Mouse (Mus musculus): ENCODE measurements around the gene Dner.

The Dner gene

DNA sequence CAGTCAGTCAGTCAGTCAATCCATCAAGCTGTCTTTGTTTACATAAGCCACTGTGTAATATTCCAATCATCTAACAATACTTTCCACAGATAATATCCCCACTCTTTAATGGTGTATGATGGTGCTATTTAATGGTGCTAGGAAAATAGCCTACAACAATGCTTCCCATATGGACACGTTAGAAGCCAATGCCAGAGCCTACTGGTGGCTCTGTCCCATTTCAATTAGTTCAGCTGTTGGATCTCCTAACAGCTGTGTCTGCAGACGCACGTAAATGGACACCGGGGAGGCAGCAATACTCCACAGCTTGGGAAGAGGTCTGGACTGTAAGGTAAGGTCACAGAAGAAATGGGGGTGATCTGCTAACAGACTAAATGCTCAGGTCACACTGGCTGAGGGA is 171.6 kb downstream of the Dner start:
- in situ Hi-C loops (cut with MboI): no loop called here

DNA sequence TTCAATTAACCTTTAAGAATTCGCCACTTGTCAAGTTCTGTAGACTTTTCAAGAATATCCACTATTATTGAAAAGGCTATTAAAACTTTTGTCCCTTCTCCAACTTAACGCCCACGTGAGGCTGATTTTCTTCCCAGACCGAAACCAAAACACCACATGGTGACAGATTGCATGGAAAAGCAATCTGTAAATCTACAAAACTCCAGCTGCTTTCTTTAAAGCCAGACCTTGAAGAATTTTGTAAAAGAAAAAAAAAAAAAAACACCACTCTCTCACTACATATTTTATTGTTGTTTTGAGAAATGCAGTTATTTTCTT is 173.1 kb downstream of the Dner start:
- in situ Hi-C loops (cut with MboI): no loop called here

DNA sequence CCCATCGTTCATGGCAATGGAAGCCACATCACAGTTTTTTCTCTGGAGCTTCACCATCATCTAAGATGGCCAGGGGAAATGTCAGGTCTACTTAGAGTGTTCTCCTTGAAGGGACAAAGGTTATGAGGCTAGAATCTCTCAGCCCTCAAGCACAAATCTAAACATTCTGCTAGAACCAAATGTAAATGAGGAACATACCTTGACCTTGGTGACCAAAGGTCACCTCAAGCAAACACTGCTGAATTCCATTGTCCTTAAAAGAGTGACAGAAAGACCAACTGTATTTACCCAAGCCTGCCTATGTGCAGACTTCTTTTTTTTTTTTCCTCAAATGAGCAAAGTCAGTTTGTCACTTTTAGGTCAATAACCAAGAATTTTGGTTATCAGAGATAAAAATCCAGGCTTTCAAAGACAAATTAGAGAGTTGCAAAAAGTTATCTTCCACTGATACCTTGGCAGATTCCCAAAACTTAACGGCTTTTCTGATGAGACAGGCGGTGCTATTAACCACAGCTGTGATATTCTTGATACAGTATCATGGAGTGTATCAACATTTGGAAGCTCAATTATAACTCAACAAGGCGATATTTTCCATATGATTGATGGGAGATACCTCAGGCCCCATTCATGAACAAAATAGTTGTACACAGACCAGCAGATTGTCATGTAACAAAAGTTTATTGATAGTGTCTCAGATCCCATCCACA is 173.6 kb downstream of the Dner start:
- in situ Hi-C loops (cut with MboI): no loop called here

DNA sequence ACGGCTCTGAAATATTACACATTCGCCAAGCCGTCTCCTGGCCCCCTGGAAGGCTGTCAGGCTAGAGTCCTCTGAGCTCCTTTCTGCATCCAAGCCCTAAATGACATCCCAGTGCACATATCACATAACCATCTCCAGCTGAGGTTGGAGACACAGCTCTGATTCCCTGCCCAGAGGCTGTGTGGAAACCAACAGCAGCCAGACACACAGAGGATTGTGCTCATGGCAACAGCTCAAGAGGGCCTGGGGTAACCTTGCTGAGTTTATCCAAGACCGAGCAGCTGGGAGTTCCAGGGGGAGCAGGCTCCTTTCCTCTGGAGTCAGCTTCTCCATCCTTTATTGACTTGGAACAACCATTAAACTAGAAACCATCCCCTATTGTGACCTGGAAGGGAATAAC is 177.7 kb downstream of the Dner start:
- in situ Hi-C loops (cut with MboI): no loop called here

DNA sequence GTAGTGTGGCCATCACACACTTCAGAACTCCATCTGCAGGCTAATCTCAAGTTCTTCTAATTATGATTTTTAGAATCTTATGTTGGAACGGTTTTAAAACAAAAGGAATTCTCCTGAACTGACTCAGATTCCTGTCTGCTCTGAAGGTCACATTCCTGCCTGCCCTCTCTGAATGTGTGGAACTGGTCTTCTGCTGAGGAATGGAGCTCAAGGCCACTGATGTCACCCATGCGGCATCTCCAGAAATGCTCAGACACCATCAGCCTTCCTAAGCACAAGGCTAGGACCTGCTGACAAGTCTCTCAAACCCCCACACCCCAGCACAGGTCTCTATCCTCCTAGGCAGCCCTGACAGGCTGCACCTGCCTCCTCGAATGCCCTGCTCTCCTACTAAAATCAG is 182.8 kb downstream of the Dner start:
- in situ Hi-C loops (cut with MboI): no loop called here

DNA sequence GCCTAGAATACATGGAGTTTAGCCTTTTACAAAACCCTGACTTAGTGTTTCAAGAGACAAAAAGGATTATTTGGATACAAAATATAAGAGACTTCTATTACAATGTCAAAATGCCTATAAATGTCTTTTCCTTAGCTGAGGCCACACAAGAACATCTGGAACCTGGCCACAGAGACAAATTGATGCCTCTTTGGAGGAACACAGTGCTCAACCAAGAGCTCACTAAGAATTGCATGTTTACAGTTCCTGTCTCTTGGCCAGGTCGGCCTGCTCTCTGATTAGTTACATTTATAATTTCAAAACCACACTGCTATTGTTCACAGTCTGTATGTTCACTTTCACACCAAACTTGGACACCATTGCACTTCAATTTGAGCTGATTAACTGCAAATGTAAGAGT is 187.5 kb downstream of the Dner start:
- in situ Hi-C loops (cut with MboI): no loop called here

DNA sequence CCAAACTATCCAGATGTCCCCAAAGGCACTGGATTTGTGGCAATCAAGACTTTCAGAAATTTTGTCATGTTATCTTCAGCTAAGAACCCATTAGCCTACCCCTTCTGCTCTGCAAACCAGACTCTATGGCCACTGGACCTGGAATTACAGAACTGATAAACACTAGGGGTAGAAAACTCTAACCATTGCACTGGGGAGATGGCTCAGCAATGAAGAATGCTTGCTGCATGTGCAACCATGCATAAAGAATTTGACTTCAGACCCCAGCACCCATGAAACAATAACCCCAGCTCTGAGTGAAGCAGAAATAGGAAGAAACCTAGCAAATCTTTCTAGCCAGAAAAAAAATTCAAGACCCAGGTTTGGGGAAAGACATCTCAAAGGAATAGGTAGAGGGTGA is 188.5 kb downstream of the Dner start:
- in situ Hi-C loops (cut with MboI): no loop called here

DNA sequence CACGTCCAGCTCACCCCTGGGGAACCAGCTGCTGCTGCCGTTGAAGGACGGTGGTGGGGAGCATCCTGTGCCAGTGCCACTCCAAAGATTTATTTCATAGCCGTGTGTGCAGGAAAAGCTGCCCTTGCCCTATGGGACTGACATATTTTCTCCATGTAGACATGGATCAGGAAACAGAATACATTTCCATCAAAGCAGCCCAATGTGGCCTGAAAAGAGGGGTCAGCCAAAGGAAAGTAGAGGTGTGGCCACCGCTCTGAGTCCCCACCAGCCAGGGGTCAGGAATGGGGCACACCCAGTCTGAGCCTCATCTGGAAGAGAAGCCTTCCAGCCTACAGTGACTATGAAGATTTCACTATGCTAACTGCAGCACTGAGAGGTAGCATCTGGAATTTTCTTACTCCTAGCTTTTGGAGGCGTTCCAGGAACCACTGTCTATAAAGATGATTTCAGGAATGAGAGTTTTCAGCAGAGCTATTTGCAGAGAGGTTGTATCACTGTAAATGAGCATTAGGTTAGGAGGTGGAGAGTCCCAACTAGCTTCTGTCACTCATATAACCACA is 189.0 kb downstream of the Dner start:
- in situ Hi-C loops (cut with MboI): no loop called here

DNA sequence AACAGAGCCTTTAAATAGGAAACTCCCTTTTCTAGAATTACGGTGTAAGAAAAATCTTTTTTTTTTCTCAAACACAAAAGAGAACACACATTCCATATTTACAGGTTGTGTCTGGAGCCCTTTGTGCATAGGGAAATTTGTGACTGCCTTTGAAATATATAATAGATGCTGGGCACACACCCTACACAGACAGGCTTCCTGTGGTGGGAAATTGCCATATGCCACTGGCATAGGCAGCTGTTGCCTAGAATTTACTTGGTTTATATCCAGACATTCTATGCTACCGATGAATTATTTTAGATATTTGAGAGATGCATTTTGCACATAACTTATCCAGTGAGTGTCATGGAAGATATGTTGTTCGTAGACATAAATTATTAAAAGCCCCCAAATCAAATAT is 195.3 kb downstream of the Dner start:
- in situ Hi-C loops (cut with MboI): no loop called here

DNA sequence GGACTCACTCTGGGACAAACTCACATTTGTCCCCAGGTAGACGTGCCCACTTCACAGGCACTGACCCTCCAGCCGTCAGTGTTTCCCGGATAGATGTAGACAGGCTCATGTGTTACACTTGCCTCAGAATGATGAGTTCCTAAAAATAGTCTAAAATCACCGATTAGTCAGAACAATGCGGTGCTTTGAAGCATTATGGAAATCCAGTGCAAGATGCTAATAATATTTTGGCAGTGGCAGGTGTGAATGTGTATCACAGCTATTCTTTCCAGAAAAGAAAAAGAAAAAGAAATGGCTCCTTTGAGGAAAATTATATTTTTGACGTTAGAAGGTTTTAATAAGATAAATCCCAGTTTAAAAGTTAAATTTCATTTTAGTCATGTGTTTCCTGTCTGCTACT is 204.3 kb downstream of the Dner start:
- in situ Hi-C loops (cut with MboI): no loop called here

DNA sequence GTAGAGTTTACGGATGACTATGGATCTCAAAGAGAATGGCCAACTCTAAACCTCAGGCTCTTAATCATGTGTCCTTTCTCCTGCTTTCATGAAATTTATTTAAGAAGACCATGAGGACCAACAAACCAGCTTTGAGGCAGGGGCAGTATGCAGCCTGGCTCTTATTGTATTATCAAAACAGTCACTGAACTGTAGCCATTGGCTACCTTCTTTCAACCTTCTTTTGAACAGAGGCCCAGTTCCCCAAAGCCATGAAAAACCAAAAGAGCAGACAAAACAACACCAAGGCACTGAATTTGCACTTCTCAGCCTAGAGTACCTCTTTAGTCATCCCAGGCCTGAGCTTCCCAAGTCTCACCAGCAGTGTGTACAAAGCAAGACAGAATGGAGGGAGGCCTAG is 207.5 kb downstream of the Dner start:
- in situ Hi-C loops (cut with MboI): no loop called here

DNA sequence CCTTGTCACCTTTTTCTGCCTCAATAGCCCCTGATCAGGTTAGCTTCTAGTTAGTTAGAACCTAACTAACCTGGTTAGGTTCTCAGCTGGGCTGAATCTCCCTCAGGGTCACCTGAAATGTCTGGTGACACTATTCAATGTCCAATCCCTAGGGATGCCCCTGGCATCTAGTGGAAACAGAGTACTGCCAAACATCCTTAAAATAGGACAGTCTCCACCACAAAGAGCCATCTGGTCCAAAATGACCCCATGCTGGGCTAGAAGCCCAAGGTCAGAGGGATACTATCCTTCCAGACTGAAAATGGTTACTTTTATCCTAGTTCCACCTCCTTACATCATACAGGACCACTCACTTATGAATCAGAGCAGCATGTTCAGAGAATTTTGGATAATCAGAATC is 211.0 kb downstream of the Dner start:
- in situ Hi-C loops (cut with MboI): no loop called here

DNA sequence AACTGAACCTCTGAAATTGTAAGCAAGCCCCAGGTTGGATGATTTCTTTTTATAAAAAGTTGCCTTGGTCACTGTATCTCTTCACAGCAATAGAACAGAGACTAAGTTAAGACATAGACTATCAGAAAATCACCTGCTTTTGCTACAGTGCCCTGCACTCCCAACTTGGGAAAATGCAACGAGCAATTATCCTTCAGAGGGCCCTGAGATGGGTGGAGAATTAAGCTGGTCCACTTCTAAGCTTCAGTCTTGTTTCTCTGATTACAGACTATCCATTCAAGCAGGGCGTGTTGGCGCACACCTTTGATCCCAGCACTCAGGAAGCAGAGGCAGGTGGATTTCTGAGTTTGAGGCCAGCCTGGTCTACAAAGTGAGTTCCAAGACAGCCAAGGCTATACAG is 211.4 kb downstream of the Dner start:
- in situ Hi-C loops (cut with MboI): no loop called here

DNA sequence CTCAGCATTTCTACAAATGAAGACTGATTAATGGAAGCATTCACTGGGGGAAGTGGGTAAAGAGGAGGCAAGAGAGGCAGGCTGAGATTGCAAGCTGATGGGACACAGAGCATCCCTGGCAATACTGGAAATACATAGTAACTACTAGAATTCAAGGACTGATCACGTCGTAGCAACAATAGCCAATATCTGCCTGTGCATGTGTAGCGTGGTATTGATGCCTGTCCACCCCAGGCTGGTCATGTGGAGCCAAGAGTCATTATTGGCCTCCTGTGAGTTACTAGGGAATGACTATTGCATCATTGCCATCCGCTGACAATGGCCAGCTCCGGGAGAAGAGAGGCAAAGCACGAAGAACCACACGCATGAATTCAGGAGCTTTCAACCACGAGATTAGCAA is 216.0 kb downstream of the Dner start:
- in situ Hi-C loops (cut with MboI): no loop called here

DNA sequence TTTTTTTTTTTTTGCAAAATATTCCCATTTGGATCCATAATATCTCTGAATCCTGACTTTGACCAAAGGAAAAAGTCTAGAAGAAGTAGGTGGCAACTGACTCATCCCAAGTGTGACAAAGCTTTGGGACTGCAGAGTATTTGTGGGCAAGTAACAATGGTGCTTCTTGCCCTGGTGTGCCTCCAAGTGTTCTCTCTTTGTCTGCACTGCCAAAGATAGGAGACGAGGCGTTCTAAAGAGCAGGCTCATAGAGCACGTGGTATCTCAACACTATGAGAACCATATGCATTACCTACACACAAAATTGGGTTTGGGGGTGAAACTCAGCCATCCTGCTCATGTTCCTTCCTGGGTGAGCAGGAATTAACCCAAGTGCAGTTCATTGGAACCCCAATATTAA is 221.7 kb downstream of the Dner start:
- in situ Hi-C loops (cut with MboI): no loop called here

DNA sequence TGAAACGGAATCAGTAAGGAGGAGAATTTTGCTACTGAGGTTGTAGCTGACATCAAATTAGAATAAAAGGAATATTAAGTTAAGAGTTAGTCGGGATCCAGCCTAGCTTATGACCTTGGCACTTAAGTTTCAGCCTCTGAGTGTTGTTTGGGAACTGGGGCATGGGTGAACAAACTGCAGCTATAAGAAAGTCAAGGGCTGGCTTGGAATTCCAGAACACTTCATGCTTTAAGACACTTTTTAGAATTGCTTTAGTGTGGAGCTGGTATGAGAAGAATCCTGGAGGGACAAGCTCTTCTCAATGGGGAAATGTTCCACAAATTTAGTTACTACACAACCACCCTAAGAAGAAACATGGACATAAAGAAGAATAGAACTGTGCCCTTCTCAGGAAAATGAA is 223.8 kb downstream of the Dner start:
- in situ Hi-C loops (cut with MboI): no loop called here

DNA sequence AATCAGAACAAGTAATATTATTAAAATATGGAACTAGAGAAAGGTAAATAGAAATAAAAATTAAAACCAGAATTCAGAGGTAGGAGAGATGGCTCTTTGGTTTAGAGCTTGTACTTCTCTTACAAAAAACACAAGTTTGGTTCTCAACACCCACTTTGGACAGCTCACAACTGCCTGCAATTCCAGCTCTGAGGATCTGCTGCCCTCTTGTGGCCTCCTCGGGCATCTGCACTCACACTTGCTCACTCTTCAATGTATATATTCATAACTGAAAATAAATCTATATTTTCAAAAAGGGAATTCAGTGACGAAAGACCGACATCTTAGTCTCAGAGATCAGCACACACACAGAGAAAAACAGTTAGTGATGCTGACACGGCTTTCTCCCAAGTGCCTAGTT is 225.7 kb downstream of the Dner start:
- in situ Hi-C loops (cut with MboI): no loop called here

DNA sequence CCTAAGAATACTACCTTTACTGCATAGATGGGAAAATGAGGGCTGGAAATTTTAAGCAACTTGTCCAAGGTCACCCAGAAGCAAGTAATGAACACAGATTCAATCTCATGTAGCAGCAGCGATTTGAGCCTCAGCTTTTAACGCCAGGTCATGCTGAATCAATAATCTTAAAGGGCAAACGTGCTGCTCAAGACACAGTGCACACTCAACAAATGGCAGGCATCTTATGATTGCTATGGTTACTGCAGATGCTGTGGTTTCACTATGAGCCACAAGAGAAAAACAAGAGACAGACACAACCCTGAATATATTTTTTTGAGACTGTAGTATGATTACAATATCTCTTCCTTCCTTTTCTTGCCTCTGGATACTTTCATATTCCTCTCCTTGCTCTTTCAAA is 228.4 kb downstream of the Dner start:
- in situ Hi-C loops (cut with MboI): no loop called here

DNA sequence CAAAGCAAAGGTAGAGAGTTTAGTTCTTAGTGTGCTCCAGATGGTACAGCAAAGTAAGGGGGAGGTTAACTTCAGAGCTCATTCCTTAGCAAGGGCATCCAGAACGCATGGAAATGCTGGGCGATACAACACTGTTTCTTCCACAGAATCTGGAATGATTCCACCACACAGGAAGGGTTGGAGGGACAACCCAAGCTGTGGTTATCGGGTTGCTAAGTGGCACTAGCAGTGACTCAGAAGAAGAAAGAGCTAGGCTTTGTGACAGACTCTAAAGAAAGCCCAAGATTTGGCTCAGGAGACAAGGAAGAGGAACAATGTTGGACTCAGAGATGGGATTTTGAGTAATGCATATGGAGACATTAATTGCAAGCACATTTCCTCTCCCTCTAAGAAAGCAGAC is 231.3 kb downstream of the Dner start:
- in situ Hi-C loops (cut with MboI): no loop called here

DNA sequence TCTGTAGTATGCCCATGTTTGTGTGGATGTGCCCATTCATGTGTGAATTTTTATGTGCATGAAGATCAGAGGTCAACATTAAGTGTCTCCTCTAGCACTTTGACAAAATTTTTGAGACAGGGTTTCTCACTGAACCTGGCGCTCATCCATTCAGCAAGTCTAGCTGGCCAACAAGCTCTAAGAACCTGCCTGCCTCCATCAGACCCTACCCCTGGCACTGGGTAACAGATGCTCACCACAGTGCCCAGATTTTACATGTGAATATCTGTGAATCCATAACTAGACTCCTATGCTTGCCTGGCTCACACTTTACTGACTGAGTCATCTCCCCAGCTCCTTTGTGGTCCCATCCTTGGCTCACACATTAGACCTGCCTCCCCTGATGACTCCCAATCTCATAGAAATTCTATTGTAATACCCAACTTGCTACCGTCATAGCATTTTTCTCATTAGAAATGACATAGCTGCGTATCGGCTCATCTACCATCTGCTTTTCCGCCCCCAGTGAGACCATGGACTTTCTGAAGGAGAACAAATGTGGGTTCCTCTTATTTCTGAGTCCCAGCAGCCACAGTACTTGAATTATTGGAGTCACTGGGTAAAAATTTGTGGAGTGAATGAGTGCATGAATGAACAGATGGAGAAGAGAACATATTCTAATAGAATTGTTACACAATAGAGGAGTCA is 231.9 kb downstream of the Dner start:
- in situ Hi-C loops (cut with MboI): no loop called here

DNA sequence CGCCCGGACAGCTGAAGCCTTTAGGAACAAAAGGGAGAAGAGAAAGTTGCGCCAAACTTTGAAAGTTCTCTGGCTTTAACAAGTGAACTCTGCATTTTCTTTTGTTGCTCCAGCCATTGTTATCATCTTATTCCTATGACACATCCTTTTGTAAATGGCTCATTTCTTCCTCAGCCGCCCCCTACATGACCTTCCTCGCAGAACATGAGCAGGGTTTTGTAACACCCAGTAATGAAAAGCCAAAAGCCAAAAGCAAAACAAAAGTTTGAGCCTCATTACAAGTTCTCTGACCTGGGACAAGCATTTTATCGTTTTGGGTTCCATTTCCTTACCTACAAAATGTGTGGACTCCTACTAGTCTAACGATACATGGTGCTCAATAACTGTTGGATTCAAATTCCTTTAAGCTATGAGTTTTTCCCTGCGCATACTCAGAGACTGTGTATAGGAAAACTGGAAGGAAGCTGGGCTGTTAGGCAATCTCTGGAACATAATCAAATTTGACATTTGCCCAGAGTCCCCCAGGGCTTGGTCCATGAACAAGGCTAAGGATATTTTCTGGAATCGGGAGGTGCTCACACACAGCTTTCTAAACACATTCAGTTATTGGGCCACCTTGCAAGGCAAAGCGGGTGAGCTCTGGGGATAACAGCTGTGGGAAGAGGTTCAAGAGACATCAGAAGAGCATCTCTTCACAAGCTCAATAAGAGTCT is 246.3 kb downstream of the Dner start:
- in situ Hi-C loops (cut with MboI): no loop called here

DNA sequence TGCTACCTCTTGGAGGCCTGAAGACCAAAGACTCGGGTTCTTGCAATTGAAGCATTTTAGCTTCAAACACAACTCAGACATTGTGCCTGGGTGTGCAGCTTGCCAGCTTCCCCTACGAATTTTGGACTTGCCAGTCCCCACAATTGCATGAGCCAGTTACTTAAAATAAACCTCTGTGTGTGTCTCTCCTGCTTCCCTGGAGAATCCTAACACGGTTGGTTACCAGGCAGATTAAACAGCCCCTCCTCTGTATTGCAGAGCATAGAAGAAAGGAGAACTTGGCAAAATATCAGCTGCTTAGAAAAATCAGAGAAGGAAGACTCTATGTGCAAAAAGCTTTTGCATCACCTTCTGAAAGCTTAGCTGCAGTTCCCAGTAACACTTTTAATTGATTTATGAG is 252.4 kb downstream of the Dner start:
- in situ Hi-C loops (cut with MboI): no loop called here

DNA sequence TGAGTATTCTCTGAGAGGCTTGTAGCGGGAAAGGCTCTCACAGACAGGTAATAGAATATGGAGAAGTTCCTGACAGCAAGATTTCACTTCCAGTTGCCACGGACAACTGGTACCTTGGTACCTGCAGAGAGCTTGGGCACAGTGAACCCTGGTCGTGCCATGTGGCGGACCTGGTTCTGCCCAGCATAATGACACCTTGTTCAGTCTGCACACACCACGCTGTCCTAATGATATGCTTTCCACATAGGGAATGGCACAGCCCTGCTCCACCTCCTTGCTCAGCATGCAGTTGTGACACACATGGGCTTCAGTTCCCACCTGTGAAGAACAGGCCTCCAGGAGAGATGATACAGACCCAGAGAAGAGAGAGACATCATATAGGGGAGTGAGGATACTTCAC is 253.0 kb downstream of the Dner start:
- in situ Hi-C loops (cut with MboI): no loop called here

Measured in mature B cell (primary cell).